Mouse (Mus musculus) right cerebral cortex, postnatal 36 days (tissue): ENCODE measurements around the gene Ptpro.
"Not testable (repeated sequence)": the region's sequence is repeated elsewhere in the genome, so short reads cannot be mapped to it uniquely, and the experiment has no call there.

Experiments used
- DNase-seq, 2 experiments: peaks; one replicate each; pipeline ENCODE4 v3.0.0; 2022; ENCODE audit warnings: low spot score in 2 of 2, mixed read lengths in 1 of 2

The Ptpro gene

GRCm38 (mm10) chr6:137455537-137456041 is 203.5 kb downstream of the Ptpro start:
- DNase-seq: peak in 1 of 2 experiments; percentile 11

DNA sequence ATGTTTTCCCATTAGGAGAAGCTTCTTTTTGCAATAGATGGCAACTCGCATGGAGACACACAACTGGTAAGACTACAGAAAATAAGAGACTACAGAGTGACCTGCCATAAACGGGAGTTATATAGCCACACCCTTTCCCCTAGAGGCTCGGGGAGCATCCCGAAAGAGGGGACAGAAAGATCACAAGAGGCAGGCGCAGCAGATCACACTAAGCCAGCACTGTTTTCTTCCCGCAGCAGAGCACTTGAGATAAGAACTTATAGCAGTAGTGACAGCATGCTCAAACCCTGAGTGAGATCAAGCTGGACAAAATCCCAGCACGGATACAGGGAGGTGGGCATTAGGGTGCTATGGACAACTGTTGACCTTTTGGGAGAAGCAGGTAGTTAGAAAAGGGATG is 203.9 kb downstream of the Ptpro start:
- no peak for DNase-seq

GRCm38 (mm10) chr6:137457210-137457609 is 205.1 kb downstream of the Ptpro start:
- DNase-seq: no peak

DNA sequence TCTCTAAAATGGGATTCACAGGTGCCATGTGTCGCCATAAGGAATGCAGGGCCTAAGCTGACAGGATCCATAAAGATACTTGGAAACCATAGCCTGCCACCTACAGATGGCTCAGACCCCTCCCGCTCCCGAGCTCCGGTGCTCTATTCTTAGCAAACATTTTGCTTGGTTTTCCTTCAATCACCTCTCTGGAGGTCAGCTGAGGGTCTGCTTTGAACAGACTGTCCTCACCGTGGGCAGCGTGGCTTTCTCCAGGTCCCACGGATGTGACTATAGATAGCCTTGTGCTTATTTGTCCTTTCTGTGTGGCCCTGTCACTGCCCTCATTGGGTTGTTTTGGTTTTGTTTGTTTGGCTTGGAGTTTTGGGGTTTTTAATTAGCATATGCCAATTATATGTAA is 206.0 kb downstream of the Ptpro start:
- DNase-seq: no peak

DNA sequence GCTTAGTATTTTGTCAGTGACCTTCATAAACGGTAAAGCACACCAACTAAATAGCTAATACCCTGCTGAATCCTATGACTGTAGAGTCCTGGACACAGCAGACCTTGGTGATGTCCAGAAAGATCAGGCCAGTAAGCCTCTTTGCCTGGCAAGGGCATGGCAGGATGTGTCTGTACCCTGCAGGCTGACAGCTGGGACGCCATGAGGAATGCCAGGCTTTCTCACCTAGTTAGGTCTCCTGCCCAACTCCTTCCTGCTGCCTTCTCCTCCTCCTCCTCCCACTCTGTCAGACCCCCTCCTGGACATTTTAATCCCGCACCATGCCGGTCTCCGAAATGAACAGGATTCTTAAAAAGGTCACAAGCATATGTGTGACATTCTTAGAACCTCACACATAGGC is 211.7 kb downstream of the Ptpro start:
- no peak for DNase-seq

- DNase-seq: no peak
These were observed 213.1 kb downstream of the Ptpro start for GRCm38 (mm10) chr6:137465253-137465652.

GRCm38 (mm10) chr6:137466256-137466655 is 214.1 kb downstream of the Ptpro start:
- no peak for DNase-seq

- no peak for DNase-seq
These were observed 215.6 kb downstream of the Ptpro start for GRCm38 (mm10) chr6:137467696-137468095.

DNA sequence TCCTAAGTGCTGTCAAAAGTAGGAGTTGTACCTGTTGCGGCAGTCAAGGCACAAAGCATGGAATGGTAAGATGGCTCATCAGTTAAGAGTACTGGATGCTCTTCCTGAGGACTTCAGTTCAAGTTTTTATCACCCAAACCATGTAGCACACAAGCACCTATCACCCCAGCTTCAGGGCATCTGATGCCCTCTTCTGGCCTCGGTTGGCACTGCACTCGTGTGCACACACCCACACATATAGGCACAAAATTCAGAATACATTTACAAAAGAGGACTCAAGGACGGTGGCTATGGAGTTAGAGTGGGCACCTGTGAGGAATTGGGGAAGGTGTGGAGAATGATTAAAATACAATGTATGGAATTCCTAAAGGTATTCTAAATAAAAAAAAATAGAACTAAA is 217.4 kb downstream of the Ptpro start:
- DNase-seq: no peak

- DNase-seq: peak; percentile 74 to 75
These were observed 218.9 kb downstream of the Ptpro start for GRCm38 (mm10) chr6:137470901-137471598.

- no peak for DNase-seq
These were observed 220.0 kb downstream of the Ptpro start for GRCm38 (mm10) chr6:137472129-137472528.

GRCm38 (mm10) chr6:137473433-137473832 is 221.3 kb downstream of the Ptpro start:
- no peak for DNase-seq

- DNase-seq: not testable (repeated sequence)
These were observed 223.6 kb downstream of the Ptpro start for GRCm38 (mm10) chr6:137475695-137476094.

DNA sequence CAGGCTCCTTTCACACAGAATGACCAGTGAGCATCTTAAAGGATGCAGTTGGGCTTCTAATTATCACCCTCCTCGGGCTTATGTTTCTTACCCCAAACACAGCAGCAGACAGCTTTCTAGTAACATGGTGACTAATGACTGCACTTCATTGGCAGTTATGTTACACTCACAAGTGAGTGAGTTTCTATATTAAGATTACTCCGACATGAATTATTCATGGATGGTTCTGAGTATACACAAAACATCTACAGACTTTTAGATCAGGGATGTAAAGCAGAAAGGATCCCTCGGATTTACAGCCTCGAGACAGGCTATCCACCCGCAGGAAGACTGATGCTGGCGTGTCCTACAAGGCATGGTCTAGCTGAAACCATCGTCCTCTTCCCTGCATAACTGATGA is 230.8 kb downstream of the Ptpro start:
- no peak for DNase-seq

- DNase-seq: no peak
These were observed 235.3 kb downstream of the Ptpro start for GRCm38 (mm10) chr6:137487443-137487842.

GRCm38 (mm10) chr6:137490115-137490514 is 238.0 kb downstream of the Ptpro start:
- DNase-seq: no peak

- DNase-seq: no peak
These were observed 239.5 kb downstream of the Ptpro start for GRCm38 (mm10) chr6:137491659-137492058.

DNA sequence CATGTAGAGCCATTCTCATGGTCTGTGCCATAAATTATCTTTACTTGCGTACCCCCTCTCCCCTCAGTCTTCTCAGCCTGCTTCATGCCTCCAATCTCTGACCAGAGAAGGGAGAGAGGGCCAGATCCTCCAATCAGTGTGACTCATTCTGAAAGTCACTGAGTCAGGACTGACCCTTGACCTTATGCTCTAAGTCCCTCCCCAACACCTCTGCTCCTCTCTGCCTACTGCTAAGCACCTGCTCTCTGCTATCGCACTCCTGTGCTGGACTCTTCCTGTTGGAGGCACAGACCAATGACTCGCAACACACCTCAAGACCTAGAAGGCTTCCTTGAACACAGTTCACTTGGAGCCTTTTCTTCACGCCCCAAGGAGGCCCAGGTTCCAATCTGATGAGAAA is 240.5 kb downstream of the Ptpro start:
- no peak for DNase-seq

DNA sequence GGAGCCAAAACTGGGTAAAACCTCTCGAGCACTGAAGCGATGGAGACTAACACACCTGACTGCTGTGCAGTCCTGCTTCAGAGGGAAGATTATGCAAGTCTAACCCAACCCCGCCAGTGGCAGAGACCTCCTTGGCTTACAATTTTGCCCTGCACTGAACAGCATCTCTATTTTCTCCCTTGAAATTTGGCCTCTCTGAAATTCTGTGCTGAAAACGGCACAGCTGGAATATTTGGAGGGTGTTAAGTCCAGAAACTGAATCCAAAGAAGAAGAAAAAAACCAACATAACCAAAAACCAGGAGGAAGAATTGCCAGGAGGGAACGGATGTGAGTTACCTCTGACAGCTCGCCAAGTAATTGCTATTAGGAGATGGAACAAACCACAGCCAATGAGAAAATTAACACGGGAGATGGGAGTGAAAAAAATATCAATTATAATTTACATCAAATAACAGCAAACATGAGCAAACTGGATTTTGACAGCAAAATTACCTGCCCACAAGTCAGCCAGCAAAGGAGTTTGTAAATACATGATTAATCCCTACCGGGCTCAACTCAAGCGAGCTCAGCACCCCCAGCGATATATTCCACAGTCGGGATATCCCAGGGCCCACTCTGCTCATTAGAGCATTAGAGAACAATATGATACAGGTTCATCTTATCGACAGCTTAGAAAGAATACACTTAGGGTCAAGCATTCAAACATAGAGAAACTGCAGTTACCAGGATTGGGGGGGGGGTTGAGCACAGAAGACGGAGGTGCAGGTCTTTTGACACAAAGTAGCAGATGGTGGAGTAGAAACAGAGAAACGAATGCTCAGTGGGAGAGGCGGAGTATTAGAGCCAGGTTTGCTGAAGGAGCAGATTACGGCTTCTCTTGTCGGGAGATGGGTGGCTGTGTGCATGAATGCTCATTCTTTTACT is 241.4 kb downstream of the Ptpro start:
- DNase-seq: no peak

GRCm38 (mm10) chr6:137494136-137494475 is 242.0 kb downstream of the Ptpro start:
- DNase-seq: no peak

- no peak for DNase-seq
These were observed 242.7 kb downstream of the Ptpro start for GRCm38 (mm10) chr6:137494801-137495200.

GRCm38 (mm10) chr6:137495233-137495632 is 243.1 kb downstream of the Ptpro start:
- no peak for DNase-seq

DNA sequence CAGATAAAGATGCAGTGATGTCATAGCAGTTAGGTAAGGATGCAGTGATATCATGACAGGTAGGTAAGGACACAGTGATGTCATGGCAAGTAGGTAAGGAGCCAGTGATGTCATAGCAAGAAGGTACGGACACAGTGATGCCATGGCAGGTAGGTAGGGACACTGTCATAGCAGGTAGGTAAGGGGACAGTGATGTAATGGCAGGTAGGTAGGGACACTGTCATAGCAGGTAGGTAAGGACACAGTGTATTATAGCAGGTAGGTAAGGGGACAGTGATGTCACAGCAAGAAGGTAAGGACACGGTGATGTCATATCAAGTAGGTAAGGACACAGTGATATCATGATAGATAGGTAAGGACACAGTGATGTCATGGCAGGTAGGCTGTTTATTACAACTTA is 244.4 kb downstream of the Ptpro start:
- no peak for DNase-seq
